Mouse (Mus musculus) intestine, postnatal 0 days (tissue): ENCODE data around the gene Btbd6. TPM values are rescaled to one million over a fixed set of nuclear protein-coding genes. Genes with fewer than 3 reads are reported as not detected.

ENCODE experiments used
- ATAC-seq: fragments of 200-750 bp; cut with Nextera tagmentation; 2 replicates; pipeline ENCODE4 v1.8.0; 2017; ENCODE audit warnings: mild to moderate bottlenecking, moderate TSS enrichment, moderate library complexity
- H3K27ac ChIP-seq: fragments of 300-500 bp; sonication (generic); 2 replicates; pipeline ENCODE4 v1.5.1; 2014; ENCODE audit warnings: mild to moderate bottlenecking, low read depth, low read length, moderate library complexity
- H3K27me3 ChIP-seq: fragments of 300-500 bp; sonication (generic); replicated peaks from 2 replicates; pipeline ENCODE4 v1.6.1; 2014; ENCODE audit warnings: low read length, mixed read lengths; ENCODE audit not compliant: control insufficient read depth, insufficient read depth
- H3K36me3 ChIP-seq: fragments of 300-500 bp; sonication (generic); 2 replicates; pipeline ENCODE4 v1.6.1; 2014; ENCODE audit warnings: mild to moderate bottlenecking, moderate library complexity; ENCODE audit not compliant: control insufficient read depth, insufficient read depth
- H3K4me1 ChIP-seq: fragments of 300-500 bp; sonication (generic); replicated peaks from 2 replicates; pipeline ENCODE4 v1.6.1; 2014; ENCODE audit warnings: antibody characterized with exemption, low read length, mixed read lengths; ENCODE audit not compliant: control insufficient read depth, insufficient read depth
- H3K4me2 ChIP-seq: fragments of 300-500 bp; sonication (generic); replicated peaks from 2 replicates; pipeline ENCODE4 v1.6.1; 2014; ENCODE audit warnings: low read depth, mild to moderate bottlenecking, moderate library complexity
- H3K4me3 ChIP-seq: fragments of 300-500 bp; sonication (generic); 2 replicates; pipeline ENCODE4 v1.5.1; 2014; ENCODE audit warnings: low read depth, low read length
- H3K9ac ChIP-seq: fragments of 300-500 bp; sonication (generic); 2 replicates; pipeline ENCODE4 v1.6.1; 2014; ENCODE audit warnings: mild to moderate bottlenecking, low read depth, low read length
- H3K9me3 ChIP-seq: fragments of 300-500 bp; sonication (generic); 2 replicates; pipeline ENCODE4 v1.6.1; 2016; ENCODE audit warnings: mixed run types; ENCODE audit not compliant: control insufficient read depth
- CTCF ChIP-seq: sonication (generic); IDR thresholded peaks from 2 replicates; pipeline ENCODE4 v1.5.1; 2016; ENCODE audit warnings: low read depth, mild to moderate bottlenecking, control low read depth, antibody characterized with exemption, moderate library complexity
- WGBS: fragments of 180-500 bp; shearing (Covaris S2); extraction: QIAGEN DNeasy Blood & Tissue Kit; methylation state at CpG from one replicate; pipeline ENCODE4 v1.1.7; 2014; 5-methylcytosine and 5-hydroxymethylcytosine counted together
- polyA plus RNA-seq: library from polyadenylated mRNA; unstranded; fragments of >200 nt; fragmentation: Nextera tagmentation; extraction: Ambion mirVana; gene quantifications from 2 replicates; pipeline ENCODE4 v1.2.1, GENCODE M21; 2015

The Btbd6 gene
- polyA plus RNA-seq, 1 experiment from 2014 or later, result 13.1 TPM

- Histone ChIP-seq H3K36me3 (no peaks in the 10 kb centered on the region), H3K4me3 (no peak overlapping the region), H3K9ac (no peak overlapping the region), H3K9me3 (no peaks in the 10 kb centered on the region), H3K4me2 (no peak overlapping the region), H3K4me1 (0 out of 2 replicates have a peak, but pooled peaks cover 4% of the 10 kb centered on the region), H3K27ac (no peak overlapping the region), H3K27me3 (no peaks in the 10 kb centered on the region)
- ATAC-seq, result no peak
- whole genome bisulfite sequencing, result 74% methylated on average over 6 of the region's 6 CpGs
- no peak for TF ChIP-seq CTCF
These were observed 35.5 kb downstream of the Btbd6 start for GRCm38 (mm10) chr12:113011702-113012360.

DNA sequence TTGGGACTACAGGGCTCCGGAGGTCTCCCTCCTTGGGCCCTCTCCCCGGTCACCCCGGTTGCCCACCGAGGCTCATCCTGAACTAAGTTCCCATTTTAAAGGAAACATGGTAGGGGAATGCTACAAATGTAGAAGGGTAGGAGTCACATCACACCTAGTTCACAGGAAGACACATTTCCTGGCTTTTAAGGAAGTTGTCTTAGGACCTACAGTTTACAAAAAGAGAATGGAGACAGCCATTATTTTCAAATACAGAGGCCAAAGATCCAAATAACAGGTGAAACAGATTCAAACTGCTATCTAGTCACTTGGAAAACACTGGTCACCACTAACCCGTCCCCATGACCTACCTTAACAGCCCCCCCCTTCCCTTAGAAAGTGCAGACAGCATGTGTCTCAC is 36.2 kb downstream of the Btbd6 start:
- H3K4me3 ChIP-seq, result no peak overlapping the region
- ATAC-seq, result no peak
- no peaks in the 10 kb centered on the region for H3K36me3 ChIP-seq
- no peaks in the 10 kb centered on the region for H3K27me3 ChIP-seq
- H3K4me1 ChIP-seq, result 0 out of 2 replicates have a peak, but pooled peaks cover 5% of the 10 kb centered on the region
- WGBS, result 90% methylated on average over 5 of the region's 5 CpGs
- no peak for TF ChIP-seq CTCF
- no peak overlapping the region for H3K4me2 ChIP-seq
- no peaks in the 10 kb centered on the region for H3K9me3 ChIP-seq
- H3K9ac ChIP-seq, result no peak overlapping the region
- H3K27ac ChIP-seq, result peak overlapping the region; percentile 7; the same call in 1 of the 2 replicates

DNA sequence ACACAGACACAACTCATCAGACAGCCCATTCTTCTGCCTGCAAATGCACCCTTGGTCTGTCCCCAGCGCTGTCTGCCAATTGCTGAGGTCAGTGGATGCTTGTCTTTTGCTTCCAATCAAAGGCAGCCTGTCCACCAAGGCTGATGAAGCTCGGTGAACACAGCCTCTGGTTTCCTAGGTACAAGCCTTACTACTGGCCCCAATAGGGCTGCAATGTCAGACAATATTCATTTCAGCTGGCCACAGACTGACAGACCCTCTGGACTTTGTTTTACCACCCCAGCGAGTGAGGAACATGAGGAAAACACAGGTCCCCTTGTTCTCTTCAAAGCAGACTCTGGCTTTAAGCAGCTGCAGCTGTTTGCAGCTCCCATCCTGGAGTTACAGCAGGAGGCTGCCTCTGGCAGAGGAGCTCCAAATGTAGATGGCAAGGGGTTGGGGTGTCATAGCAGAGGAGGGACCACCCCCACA is 36.8 kb downstream of the Btbd6 start:
- Histone ChIP-seq H3K27ac (peak overlapping the region; percentile 86), H3K9ac (no peak overlapping the region), H3K4me3 (no peak overlapping the region), H3K4me2 (peak overlapping the region; percentile 96), H3K27me3 (no peaks in the 10 kb centered on the region), H3K9me3 (no peaks in the 10 kb centered on the region), H3K36me3 (no peaks in the 10 kb centered on the region), H3K4me1 (0 out of 2 replicates have a peak, but pooled peaks cover 9% of the 10 kb centered on the region)
- 58% methylated on average over 3 of the region's 3 CpGs for WGBS
- no peak for TF ChIP-seq CTCF
- ATAC-seq, result no peak

- Histone ChIP-seq H3K27ac (peak within 1 kb of the TSS; percentile 86), H3K36me3 (no peaks in the 10 kb centered on the region), H3K27me3 (no peaks in the 10 kb centered on the region), H3K4me3 (peak within 1 kb of the TSS; percentile 94), H3K9ac (peak within 1 kb of the TSS; percentile 80), H3K4me1 (0 out of 2 replicates have a peak, but pooled peaks cover 9% of the 10 kb centered on the region), H3K9me3 (no peaks in the 10 kb centered on the region), H3K4me2 (peak within 1 kb of the TSS; percentile 96)
- WGBS, result 3% methylated on average over 49 of the region's 85 CpGs
- peak; percentile 98 for ATAC-seq
- no peak for TF ChIP-seq CTCF
These were observed 37.6 kb downstream of the Btbd6 start, which contains the start of gene Pacs2 for GRCm38 (mm10) chr12:113013604-113014558. Pacs2 (plus strand) TSS chr12:113014508.

DNA sequence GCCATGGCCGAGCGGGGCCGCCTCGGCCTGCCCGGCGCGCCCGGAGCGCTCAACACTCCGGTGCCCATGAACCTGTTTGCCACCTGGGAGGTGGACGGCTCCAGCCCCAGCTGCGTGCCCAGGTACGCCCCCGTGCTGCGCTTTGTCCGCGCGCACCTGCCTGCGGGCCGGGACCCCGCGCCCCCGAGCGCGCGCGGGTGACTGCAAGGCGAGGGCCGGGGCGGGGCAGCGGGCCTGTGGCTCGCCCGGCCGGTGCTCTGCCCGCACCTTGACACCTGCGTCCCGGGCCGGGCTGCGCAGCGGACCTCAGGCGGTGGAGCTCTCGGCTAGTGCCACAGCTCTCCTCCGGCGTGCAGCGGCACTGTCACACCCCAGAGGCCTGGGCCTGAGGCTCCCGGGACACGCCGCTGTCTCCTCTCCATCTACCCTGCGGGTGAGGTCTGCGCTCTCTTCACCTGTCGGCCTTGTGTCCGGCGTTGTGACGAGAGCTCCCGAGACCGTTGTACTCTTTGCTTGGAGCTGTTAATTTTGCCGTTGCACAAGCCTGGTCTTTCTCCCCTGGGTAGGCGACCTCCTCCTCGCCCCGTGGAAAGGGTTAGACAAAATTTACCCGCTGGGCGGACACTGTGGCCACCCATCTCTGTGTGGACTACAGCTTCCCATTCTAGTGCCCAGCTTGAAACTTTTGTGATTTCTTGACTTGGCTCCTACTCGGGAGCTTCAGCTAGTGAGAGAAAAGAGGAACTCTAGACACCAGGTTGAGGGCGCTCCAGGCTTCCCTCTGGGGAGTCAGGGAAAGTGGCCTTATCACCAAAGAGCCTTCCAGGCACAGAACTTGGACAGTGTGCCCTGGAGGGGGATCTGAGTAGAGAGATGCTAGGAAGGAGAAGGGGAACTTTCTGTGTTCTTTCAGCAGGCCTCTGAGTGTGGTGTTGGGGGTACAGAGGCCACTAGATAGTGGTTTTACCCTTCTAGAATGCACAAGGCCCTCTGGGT is 38.6 kb downstream of the Btbd6 start:
- TF ChIP-seq CTCF, result 0 out of 2 replicates have a peak, but pooled peaks have one; percentile 16
- ATAC-seq, result peak; percentile 50
- peak overlapping the region; percentile 77 for H3K27ac ChIP-seq
- H3K36me3 ChIP-seq, result no peaks in the 10 kb centered on the region
- H3K9me3 ChIP-seq, result no peaks in the 10 kb centered on the region
- H3K4me1 ChIP-seq, result 0 out of 2 replicates have a peak, but pooled peaks cover 9% of the 10 kb centered on the region
- peak overlapping the region; percentile 80 for H3K9ac ChIP-seq
- H3K4me2 ChIP-seq, result peak overlapping the region; percentile 96
- WGBS, result 1% methylated on average over 43 of the region's 64 CpGs
- H3K27me3 ChIP-seq, result no peaks in the 10 kb centered on the region
- peak overlapping the region; percentile 94 for H3K4me3 ChIP-seq
